Mouse (Mus musculus) neural tube, embryonic 13.5 days (tissue): ENCODE measurements around the gene Malrd1. TPM values are rescaled to one million over a fixed set of nuclear protein-coding genes. Genes with fewer than 3 reads are reported as not detected.

Experiments used
- ATAC-seq: fragments of 200-750 bp; cut with Nextera tagmentation; 2 replicates; pipeline ENCODE4 v1.8.0; 2017; ENCODE audit warnings: low read depth, mild to moderate bottlenecking, moderate TSS enrichment, moderate library complexity
- H3K27ac ChIP-seq: fragments of 300-500 bp; sonication (generic); replicated peaks from 2 replicates; pipeline ENCODE4 v1.5.1; 2015; ENCODE audit warnings: moderate library complexity, mild to moderate bottlenecking, inconsistent platforms
- H3K27me3 ChIP-seq: fragments of 300-500 bp; sonication (generic); 2 replicates; pipeline ENCODE4 v1.6.1; 2015; ENCODE audit warnings: mild to moderate bottlenecking, inconsistent platforms
- H3K36me3 ChIP-seq: fragments of 300-500 bp; sonication (generic); 2 replicates; pipeline ENCODE4 v1.6.1; 2015; ENCODE audit warnings: mild to moderate bottlenecking, inconsistent platforms
- H3K4me1 ChIP-seq: fragments of 300-500 bp; sonication (generic); replicated peaks from 2 replicates; pipeline ENCODE4 v1.6.1; 2015; ENCODE audit warnings: inconsistent platforms
- H3K4me2 ChIP-seq: fragments of 300-500 bp; sonication (generic); 2 replicates; pipeline ENCODE4 v1.6.1; 2015; ENCODE audit warnings: inconsistent platforms, mild to moderate bottlenecking, moderate library complexity
- H3K4me3 ChIP-seq: fragments of 300-500 bp; sonication (generic); 2 replicates; pipeline ENCODE4 v1.5.1; 2015; ENCODE audit warnings: mild to moderate bottlenecking, inconsistent platforms
- H3K9ac ChIP-seq: fragments of 300-500 bp; sonication (generic); 2 replicates; pipeline ENCODE4 v1.6.1; 2015; ENCODE audit warnings: moderate library complexity, mild to moderate bottlenecking, inconsistent platforms
- H3K9me3 ChIP-seq: fragments of 300-500 bp; sonication (generic); 2 replicates; pipeline ENCODE4 v1.6.1; 2016; ENCODE audit warnings: inconsistent platforms
- WGBS: fragments of 180-500 bp; shearing (Covaris S2); methylation state at CpG from one replicate; pipeline ENCODE4 v1.1.7; 2015; 5-methylcytosine and 5-hydroxymethylcytosine counted together
- polyA plus RNA-seq: library from polyadenylated mRNA; unstranded; fragments of >200 nt; fragmentation: Nextera tagmentation; extraction: Ambion mirVana; gene quantifications from 2 replicates; pipeline ENCODE4 v1.2.1, GENCODE M21; 2015

Gene Malrd1
- polyA plus RNA-seq, 1 experiment from 2014 or later: 0.15 TPM

DNA sequence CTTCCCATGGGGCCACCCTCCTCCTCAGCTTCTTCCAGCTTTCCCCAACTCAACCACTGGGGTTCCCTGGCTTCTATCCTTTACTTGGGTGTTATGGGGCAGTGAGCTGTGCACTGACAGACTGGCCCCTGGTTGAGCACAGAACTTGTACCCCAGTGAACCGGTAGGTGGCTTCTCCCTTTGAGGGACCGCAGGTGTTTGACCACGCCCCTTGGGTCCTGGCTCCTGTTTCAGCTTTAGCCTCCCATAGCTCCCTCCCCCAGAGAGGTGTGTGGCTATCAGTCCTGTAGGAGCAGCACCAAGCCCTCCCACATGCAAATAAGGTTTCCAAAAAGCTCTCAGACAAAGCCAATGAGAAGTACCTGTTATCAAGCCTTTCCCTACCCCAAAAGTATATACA is 584.4 kb downstream of the Malrd1 start:
- Histone ChIP-seq H3K4me1 (no peaks in the 10 kb centered on the region), H3K27me3 (no peaks in the 10 kb centered on the region), H3K4me3 (no peak overlapping the region), H3K9ac (no peak overlapping the region), H3K9me3 (no peaks in the 10 kb centered on the region), H3K27ac (no peak overlapping the region), H3K36me3 (no peaks in the 10 kb centered on the region), H3K4me2 (no peak overlapping the region)
- 53% methylated on average over 3 of the region's 3 CpGs for WGBS
- ATAC-seq: no peak

DNA sequence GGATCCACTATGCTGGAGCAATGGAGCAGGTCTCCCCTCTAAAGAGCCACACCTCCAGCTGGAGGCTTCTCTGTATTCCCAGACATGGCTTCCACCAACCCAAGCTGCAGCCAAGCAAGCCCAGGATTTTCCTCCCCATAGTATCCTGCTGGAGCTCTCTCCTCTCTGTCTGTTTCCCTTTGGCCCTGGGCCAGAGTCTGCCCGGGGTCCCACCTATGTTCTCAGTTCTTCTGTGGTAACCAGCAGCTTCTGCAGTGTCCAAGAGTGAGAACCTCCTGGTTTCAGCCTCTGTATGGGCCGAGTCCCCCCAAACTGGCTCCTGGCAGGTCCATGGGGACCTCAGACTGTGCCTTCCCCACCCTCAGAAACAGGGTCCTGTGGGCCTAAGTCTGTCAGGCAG is 587.1 kb downstream of the Malrd1 start:
- Histone ChIP-seq H3K9ac (no peak overlapping the region), H3K27ac (no peak overlapping the region), H3K9me3 (no peaks in the 10 kb centered on the region), H3K4me1 (no peaks in the 10 kb centered on the region), H3K4me3 (no peak overlapping the region), H3K4me2 (no peak overlapping the region), H3K27me3 (no peaks in the 10 kb centered on the region), H3K36me3 (no peaks in the 10 kb centered on the region)
- no peak for ATAC-seq
- 82% methylated on average over 2 of the region's 2 CpGs for WGBS

GRCm38 (mm10) chr2:16147999-16148398 is 621.7 kb downstream of the Malrd1 start:
- Histone ChIP-seq H3K4me2 (no peak overlapping the region), H3K36me3 (no peaks in the 10 kb centered on the region), H3K4me1 (no peaks in the 10 kb centered on the region), H3K9me3 (no peaks in the 10 kb centered on the region), H3K9ac (no peak overlapping the region), H3K27me3 (no peaks in the 10 kb centered on the region), H3K4me3 (no peak overlapping the region), H3K27ac (no peak overlapping the region)
- WGBS: 74% methylated on average over 1 of the region's 1 CpGs
- ATAC-seq: no peak

DNA sequence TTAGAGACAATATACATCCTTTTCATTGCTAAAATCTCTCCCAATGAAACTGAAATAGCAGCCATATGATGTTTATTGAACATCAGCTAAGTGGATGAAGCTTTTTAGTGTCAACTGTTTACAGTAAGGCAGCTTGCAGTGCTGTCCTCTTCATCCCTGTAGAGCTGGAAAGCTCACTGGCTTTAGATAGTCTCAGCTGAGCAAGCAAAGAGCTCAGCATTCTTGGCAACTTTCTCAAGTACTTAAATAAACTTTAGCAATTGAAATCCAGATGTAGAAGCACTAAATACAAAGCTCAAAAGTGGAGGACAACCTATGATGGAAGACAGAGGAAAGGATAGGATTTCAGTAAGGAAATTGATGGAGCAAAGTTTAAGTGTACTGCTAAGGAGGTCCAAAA is 626.3 kb downstream of the Malrd1 start:
- no peak overlapping the region for H3K4me3 ChIP-seq
- H3K27ac ChIP-seq: no peak overlapping the region
- no peaks in the 10 kb centered on the region for H3K4me1 ChIP-seq
- no peaks in the 10 kb centered on the region for H3K36me3 ChIP-seq
- no peaks in the 10 kb centered on the region for H3K9me3 ChIP-seq
- H3K9ac ChIP-seq: no peak overlapping the region
- ATAC-seq: no peak
- no peak overlapping the region for H3K4me2 ChIP-seq
- H3K27me3 ChIP-seq: no peaks in the 10 kb centered on the region

DNA sequence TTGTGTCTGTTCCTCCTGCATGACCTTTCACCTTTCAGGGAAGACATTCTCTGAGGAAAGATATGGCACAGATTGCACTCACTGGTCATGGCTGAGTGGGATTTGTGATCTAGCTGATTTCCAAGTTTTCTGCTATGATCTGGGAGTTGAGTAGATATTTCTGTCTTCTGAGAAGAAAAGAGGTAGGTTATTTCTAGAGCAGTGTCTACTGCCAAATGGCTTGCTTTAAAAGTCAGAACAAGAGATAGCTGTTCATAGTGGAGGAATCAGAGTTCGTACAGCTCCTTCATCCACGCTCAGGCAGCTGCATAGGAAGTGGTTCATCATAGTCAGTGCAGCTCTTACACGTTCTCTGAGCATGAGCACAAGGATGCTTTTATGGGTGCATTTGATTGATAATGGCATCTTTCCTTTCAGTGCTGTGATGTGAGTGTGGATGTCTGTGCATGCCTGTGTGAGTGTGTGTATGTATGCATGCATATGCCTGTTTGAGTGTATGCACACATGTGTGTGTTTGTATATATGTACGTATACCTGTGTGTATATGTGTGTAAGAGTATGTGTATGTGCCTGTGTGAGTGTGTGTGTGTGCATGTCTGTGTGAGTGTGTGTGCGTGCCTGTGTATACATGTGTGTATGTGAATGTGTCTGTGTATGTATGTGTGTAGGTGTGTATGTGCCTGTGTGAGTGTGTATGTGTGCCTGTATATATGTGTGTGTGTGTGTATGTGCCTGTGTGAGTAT is 637.1 kb downstream of the Malrd1 start:
- no peak overlapping the region for H3K4me3 ChIP-seq
- H3K4me1 ChIP-seq: no peaks in the 10 kb centered on the region

GRCm38 (mm10) chr2:16168611-16169010 is 642.3 kb downstream of the Malrd1 start:
- H3K27ac ChIP-seq: no peak overlapping the region
- WGBS: 84% methylated on average over 2 of the region's 2 CpGs

More for the DNA sequence above, 637.1 kb downstream of the Malrd1 start:
- Histone ChIP-seq H3K36me3 (no peaks in the 10 kb centered on the region), H3K9ac (no peak overlapping the region), H3K4me2 (no peak overlapping the region), H3K27me3 (no peaks in the 10 kb centered on the region), H3K27ac (no peak overlapping the region), H3K9me3 (no peaks in the 10 kb centered on the region)
- WGBS: 73% methylated on average over 5 of the region's 5 CpGs
- no peak for ATAC-seq

GRCm38 (mm10) chr2:16172086-16172485 is 645.8 kb downstream of the Malrd1 start:
- Histone ChIP-seq H3K4me2 (no peak overlapping the region), H3K4me3 (no peak overlapping the region)

More at GRCm38 (mm10) chr2:16168611-16169010, 642.3 kb downstream of the Malrd1 start:
- H3K9me3 ChIP-seq: no peaks in the 10 kb centered on the region
- H3K36me3 ChIP-seq: no peaks in the 10 kb centered on the region
- no peak for ATAC-seq
- no peak overlapping the region for H3K4me3 ChIP-seq
- H3K27me3 ChIP-seq: no peaks in the 10 kb centered on the region
- no peak overlapping the region for H3K9ac ChIP-seq
- no peak overlapping the region for H3K4me2 ChIP-seq
- no peaks in the 10 kb centered on the region for H3K4me1 ChIP-seq

DNA sequence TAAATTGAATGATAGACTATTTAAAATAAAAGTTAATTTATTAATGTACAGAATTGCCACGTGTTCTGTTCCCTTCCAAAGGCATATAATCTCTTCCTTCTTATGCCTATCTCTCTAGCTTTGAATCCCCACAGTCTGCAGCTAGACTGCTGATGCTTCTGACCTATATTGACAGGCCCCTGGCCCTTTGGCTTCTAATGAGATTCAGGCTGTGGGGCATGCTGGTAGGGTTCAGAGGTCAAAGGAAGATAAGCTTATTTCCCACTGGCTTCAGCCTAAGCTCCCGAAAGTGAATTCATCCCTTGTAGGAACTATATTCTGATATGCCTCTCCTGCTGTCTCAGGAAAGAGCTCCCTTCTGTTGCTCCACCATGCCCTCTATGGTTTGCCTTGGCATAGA is 647.1 kb downstream of the Malrd1 start:
- ATAC-seq: no peak
- 56% methylated on average over 2 of the region's 2 CpGs for WGBS
- H3K27ac ChIP-seq: no peak overlapping the region
- H3K36me3 ChIP-seq: no peaks in the 10 kb centered on the region
- no peaks in the 10 kb centered on the region for H3K9me3 ChIP-seq
- no peaks in the 10 kb centered on the region for H3K27me3 ChIP-seq
- no peak overlapping the region for H3K4me3 ChIP-seq
- no peak overlapping the region for H3K9ac ChIP-seq
- H3K4me2 ChIP-seq: no peak overlapping the region
- H3K4me1 ChIP-seq: no peaks in the 10 kb centered on the region

More at GRCm38 (mm10) chr2:16172086-16172485, 645.8 kb downstream of the Malrd1 start:
- Histone ChIP-seq H3K36me3 (no peaks in the 10 kb centered on the region), H3K27me3 (no peaks in the 10 kb centered on the region), H3K9ac (no peak overlapping the region), H3K4me1 (no peaks in the 10 kb centered on the region), H3K9me3 (no peaks in the 10 kb centered on the region), H3K27ac (no peak overlapping the region)
- ATAC-seq: no peak

DNA sequence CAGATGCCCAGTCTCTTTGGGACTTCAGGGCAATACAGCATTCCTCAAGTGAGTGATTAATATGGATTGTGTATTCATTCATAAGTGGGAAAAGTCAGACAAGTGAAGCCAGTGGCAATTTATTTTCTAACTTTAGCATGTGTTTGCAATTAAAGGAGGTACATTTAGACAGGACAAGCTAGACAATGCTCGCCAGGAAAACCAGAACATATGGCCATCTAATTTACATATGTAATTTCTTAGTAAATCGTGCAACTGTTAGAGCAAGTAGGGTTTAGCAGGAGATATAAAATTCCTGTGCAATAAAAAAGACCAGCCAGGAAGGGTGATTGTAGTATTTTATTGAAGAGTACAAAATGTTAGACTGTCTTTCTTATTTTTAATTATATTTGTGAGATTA is 655.9 kb downstream of the Malrd1 start:
- Histone ChIP-seq H3K27ac (no peak overlapping the region), H3K36me3 (no peaks in the 10 kb centered on the region), H3K4me3 (no peak overlapping the region), H3K4me1 (no peaks in the 10 kb centered on the region), H3K27me3 (no peaks in the 10 kb centered on the region), H3K9ac (no peak overlapping the region), H3K4me2 (no peak overlapping the region), H3K9me3 (no peaks in the 10 kb centered on the region)
- 51% methylated on average over 2 of the region's 2 CpGs for WGBS
- ATAC-seq: no peak

GRCm38 (mm10) chr2:16183158-16183557 is 656.9 kb downstream of the Malrd1 start:
- Histone ChIP-seq H3K4me1 (no peaks in the 10 kb centered on the region), H3K27me3 (no peaks in the 10 kb centered on the region), H3K9me3 (no peaks in the 10 kb centered on the region), H3K27ac (no peak overlapping the region), H3K4me2 (no peak overlapping the region), H3K9ac (no peak overlapping the region), H3K4me3 (no peak overlapping the region), H3K36me3 (no peaks in the 10 kb centered on the region)
- no peak for ATAC-seq
- 94% methylated on average over 2 of the region's 2 CpGs for WGBS

DNA sequence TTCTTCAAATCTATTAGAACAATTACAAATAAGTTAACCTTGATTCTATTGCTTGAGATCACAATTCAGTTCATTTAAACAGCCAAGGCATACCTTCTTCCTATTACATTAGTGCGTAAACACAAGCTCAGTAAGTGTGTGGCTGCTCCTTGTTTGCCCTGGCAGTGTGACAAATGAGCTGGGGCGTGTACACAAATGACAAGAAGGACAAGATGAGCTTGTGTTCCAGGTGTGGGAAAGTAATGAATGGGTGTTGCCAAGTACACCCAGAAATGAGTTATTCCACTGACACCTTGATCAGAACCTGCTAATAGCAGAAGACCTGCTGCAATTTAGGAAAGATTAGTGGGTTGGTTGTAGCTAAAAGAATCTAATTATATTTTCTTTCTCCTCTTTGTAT is 683.7 kb downstream of the Malrd1 start:
- Histone ChIP-seq H3K9ac (no peak overlapping the region), H3K27ac (no peak overlapping the region), H3K9me3 (no peaks in the 10 kb centered on the region), H3K4me2 (no peak overlapping the region), H3K36me3 (no peaks in the 10 kb centered on the region), H3K27me3 (no peaks in the 10 kb centered on the region), H3K4me3 (no peak overlapping the region), H3K4me1 (no peaks in the 10 kb centered on the region)
- no peak for ATAC-seq
- WGBS: 74% methylated on average over 2 of the region's 2 CpGs

DNA sequence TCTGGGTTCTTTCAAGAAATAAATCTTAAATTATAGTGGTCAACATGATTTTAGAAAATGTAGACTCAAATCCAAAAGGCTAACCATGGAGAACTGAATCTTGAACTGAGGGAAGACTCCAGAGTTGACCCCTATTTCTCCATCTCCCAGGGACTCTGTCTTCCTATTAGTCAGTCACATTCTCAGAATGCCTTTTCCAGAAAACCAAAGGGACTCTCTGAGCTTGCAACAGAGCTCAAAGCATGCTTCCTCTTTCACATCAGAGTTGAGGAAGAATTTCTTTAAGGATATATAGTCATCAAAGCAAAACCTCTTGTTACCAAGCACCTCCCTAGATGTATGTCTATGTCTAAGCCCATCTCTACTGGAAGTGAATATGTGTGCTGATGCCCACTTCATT is 686.5 kb downstream of the Malrd1 start:
- Histone ChIP-seq H3K4me3 (no peak overlapping the region), H3K27ac (no peak overlapping the region), H3K9ac (no peak overlapping the region), H3K27me3 (no peaks in the 10 kb centered on the region), H3K36me3 (no peaks in the 10 kb centered on the region), H3K4me1 (no peaks in the 10 kb centered on the region), H3K4me2 (no peak overlapping the region), H3K9me3 (no peaks in the 10 kb centered on the region)
- no peak for ATAC-seq

- ATAC-seq: no peak
- Histone ChIP-seq H3K27me3 (no peaks in the 10 kb centered on the region), H3K9ac (no peak overlapping the region), H3K4me1 (no peaks in the 10 kb centered on the region), H3K4me2 (no peak overlapping the region), H3K36me3 (no peaks in the 10 kb centered on the region), H3K9me3 (no peaks in the 10 kb centered on the region), H3K4me3 (no peak overlapping the region), H3K27ac (no peak overlapping the region)
- WGBS: 86% methylated on average over 3 of the region's 3 CpGs
These were observed 687.8 kb downstream of the Malrd1 start for GRCm38 (mm10) chr2:16214111-16214510.
